Comparison of ENCODE assay signal across 26 mouse cellular contexts in genomic region chr8:70404212-70404611, GRCm38 (mm10). TPM values are rescaled to one million over a fixed set of nuclear protein-coding genes. Genes with fewer than 3 reads are reported as not detected.
DNase-seq lines count a peak whose midpoint lies in the region; ATAC-seq and TF ChIP-seq lines count a peak whose summit lies in the region.
"Had no signal": no experiment of that assay in that cellular context is flagged by ENCODE, and none has a peak within 500 bp of the region (broad histone marks: within the 10 kb centered on the region; RNA-seq: fewer than 3 reads in every experiment).

No protein-coding gene starts in this region.

- H3K4me3 ChIP-seq in forebrain, postnatal 0 days (ENCODE audit: low read depth, low read length) = no peak overlapping the region
- no peak overlapping the region for H3K4me3 ChIP-seq in forebrain, embryonic 11.5 days (ENCODE audit: low read depth, low read length)
- H3K4me3 ChIP-seq in layer of hippocampus, adult 2 months = no peak overlapping the region
- H3K4me3 ChIP-seq in midbrain, postnatal 0 days (ENCODE audit: low read depth, low read length) = no peak overlapping the region
- H3K4me3 ChIP-seq in midbrain, embryonic 16.5 days (ENCODE audit: low read depth, low read length) = no peak overlapping the region
- H3K4me3 ChIP-seq: embryonic facial prominence, embryonic 12.5 days; forebrain, embryonic 15.5 days; hindbrain, embryonic 12.5 days; intestine, embryonic 15.5 days; limb, embryonic 13.5 days; midbrain, embryonic 10.5 days; midbrain, embryonic 15.5 days; neural tube, embryonic 13.5 days had no signal

- no peak overlapping the region for H3K27ac ChIP-seq in forebrain, postnatal 0 days (ENCODE audit: low read depth, low read length)
- no peak overlapping the region for H3K27ac ChIP-seq in forebrain, embryonic 11.5 days (ENCODE audit: low read depth, low read length)
- H3K27ac ChIP-seq in layer of hippocampus, adult 2 months = no peak overlapping the region
- H3K27ac ChIP-seq in midbrain, postnatal 0 days (ENCODE audit: low read depth, low read length) = no peak overlapping the region
- H3K27ac ChIP-seq in midbrain, embryonic 16.5 days (ENCODE audit: low read length) = no peak overlapping the region
- H3K27ac ChIP-seq: embryonic facial prominence, embryonic 12.5 days; forebrain, embryonic 15.5 days; hindbrain, embryonic 12.5 days; hindbrain, postnatal 0 days; limb, embryonic 13.5 days; midbrain, embryonic 10.5 days; midbrain, embryonic 15.5 days; neural tube, embryonic 13.5 days had no signal

- H3K27me3 ChIP-seq in forebrain, postnatal 0 days (ENCODE audit: insufficient read depth, low read length) = no peaks in the 10 kb centered on the region
- no peaks in the 10 kb centered on the region for H3K27me3 ChIP-seq in forebrain, embryonic 11.5 days (ENCODE audit: control insufficient read depth, insufficient read depth, low read length)
- no peaks in the 10 kb centered on the region for H3K27me3 ChIP-seq in midbrain, postnatal 0 days (ENCODE audit: insufficient read depth, low read length)
- H3K27me3 ChIP-seq in midbrain, embryonic 16.5 days (ENCODE audit: control insufficient read depth, insufficient read depth, low read depth, low read length) = no peaks in the 10 kb centered on the region
- H3K27me3 ChIP-seq: embryonic facial prominence, embryonic 12.5 days; forebrain, embryonic 15.5 days; hindbrain, embryonic 12.5 days; intestine, embryonic 15.5 days; limb, embryonic 13.5 days; midbrain, embryonic 15.5 days; neural tube, embryonic 13.5 days had no signal

- 96% methylated on average over 3 of the region's 3 CpGs for WGBS in forebrain, postnatal 0 days
- 92% methylated on average over 3 of the region's 3 CpGs for WGBS in forebrain, embryonic 11.5 days
- WGBS in midbrain, postnatal 0 days = 94% methylated on average over 3 of the region's 3 CpGs
- 98% methylated on average over 3 of the region's 3 CpGs for WGBS in midbrain, embryonic 16.5 days

- no peaks in the 10 kb centered on the region for H3K9me3 ChIP-seq in forebrain, postnatal 0 days (ENCODE audit: low read length)
- no peaks in the 10 kb centered on the region for H3K9me3 ChIP-seq in forebrain, embryonic 11.5 days (ENCODE audit: control insufficient read depth, low read length)
- no peaks in the 10 kb centered on the region for H3K9me3 ChIP-seq in midbrain, postnatal 0 days (ENCODE audit: low read length)
- H3K9me3 ChIP-seq in midbrain, embryonic 16.5 days (replicated peaks; ENCODE audit: control insufficient read depth, low read length, poor library complexity, severe bottlenecking) = no peaks in the 10 kb centered on the region
- H3K9me3 ChIP-seq: embryonic facial prominence, embryonic 12.5 days; forebrain, embryonic 15.5 days; hindbrain, embryonic 12.5 days; intestine, embryonic 15.5 days; midbrain, embryonic 10.5 days; midbrain, embryonic 15.5 days; neural tube, embryonic 13.5 days had no signal

- no peaks in the 10 kb centered on the region for H3K4me1 ChIP-seq in forebrain, postnatal 0 days (ENCODE audit: insufficient read depth)
- peaks cover 5% of the 10 kb centered on the region for H3K4me1 ChIP-seq in forebrain, embryonic 11.5 days (replicated peaks; ENCODE audit: control insufficient read depth, insufficient read depth, low read length)
- H3K4me1 ChIP-seq in midbrain, postnatal 0 days (ENCODE audit: insufficient read depth, low read length) = peaks cover 5% of the 10 kb centered on the region; the same call in 1 of the 2 replicates
- peaks cover 13% of the 10 kb centered on the region for H3K4me1 ChIP-seq in midbrain, embryonic 16.5 days (ENCODE audit: control insufficient read depth, insufficient read depth, low read length)

- no peak for DNase-seq in forebrain, postnatal 0 days
- DNase-seq in forebrain, embryonic 11.5 days (ENCODE audit: low spot score) = no peak
- no peak for DNase-seq in layer of hippocampus, adult 2 months (ENCODE audit: low spot score in 2 of 2)
- DNase-seq in layer of hippocampus, adult 9-10 months (ENCODE audit: low spot score) = no peak
- DNase-seq in midbrain, postnatal 0 days (ENCODE audit: low spot score) = no peak
- no peak for DNase-seq in lung, postnatal 25 days (ENCODE audit: low spot score)
- DNase-seq: adrenal gland, postnatal 10 days; cerebellum, adult 11 months; cerebellum, adult 9-10 months; embryo, embryonic 11 days; gastrocnemius, postnatal 10 days; heart, postnatal 36 days; kidney, postnatal 25 days had no signal

- TF ChIP-seq CTCF in forebrain, postnatal 0 days (IDR thresholded peaks at IDR 0.05; ENCODE audit: low read depth) = 0 out of 2 replicates have a peak, but pooled peaks have one; percentile 15
- TF ChIP-seq CTCF in layer of hippocampus, adult 2 months (conservative IDR thresholded peaks at IDR 0.05) = peak; percentile 38; the same call in 1 of the 2 replicates
- peak; percentile 19; the same call in 1 of the 2 replicates for TF ChIP-seq CTCF in midbrain, postnatal 0 days (IDR thresholded peaks at IDR 0.05)

- no peak overlapping the region for H3K9ac ChIP-seq in forebrain, postnatal 0 days
- H3K9ac ChIP-seq in forebrain, embryonic 11.5 days (ENCODE audit: low read length) = no peak overlapping the region
- no peak overlapping the region for H3K9ac ChIP-seq in midbrain, postnatal 0 days (replicated peaks; ENCODE audit: low read length, poor library complexity, severe bottlenecking)
- no peak overlapping the region for H3K9ac ChIP-seq in midbrain, embryonic 16.5 days (ENCODE audit: low read depth, low read length)
- H3K9ac ChIP-seq: embryonic facial prominence, embryonic 12.5 days; forebrain, embryonic 15.5 days; hindbrain, embryonic 12.5 days; intestine, embryonic 15.5 days; limb, embryonic 13.5 days; midbrain, embryonic 15.5 days; neural tube, embryonic 13.5 days had no signal

- no peak for ATAC-seq in forebrain, postnatal 0 days
- ATAC-seq in forebrain, embryonic 11.5 days (replicated peaks; ENCODE audit: low FRiP score) = no peak
- no peak for ATAC-seq in midbrain, postnatal 0 days (ENCODE audit: low FRiP score)
- ATAC-seq in midbrain, embryonic 16.5 days = no peak
- no peak for ATAC-seq in CD4-positive, CD25-positive, alpha-beta regulatory T cell, adult 4 months
- ATAC-seq: forebrain, embryonic 15.5 days; hindbrain, postnatal 0 days; intestine, embryonic 15.5 days; midbrain, embryonic 15.5 days had no signal

- H3K4me2 ChIP-seq in forebrain, postnatal 0 days (ENCODE audit: low read depth) = no peak overlapping the region
- H3K4me2 ChIP-seq in forebrain, embryonic 11.5 days (ENCODE audit: low read depth, low read length, severe bottlenecking) = no peak overlapping the region
- no peak overlapping the region for H3K4me2 ChIP-seq in midbrain, postnatal 0 days (ENCODE audit: low read depth, low read length, poor library complexity, severe bottlenecking)
- no peak overlapping the region for H3K4me2 ChIP-seq in midbrain, embryonic 16.5 days (ENCODE audit: low read length)
- H3K4me2 ChIP-seq: embryonic facial prominence, embryonic 12.5 days; forebrain, embryonic 15.5 days; heart, embryonic 11.5 days; hindbrain, embryonic 12.5 days; intestine, embryonic 15.5 days; limb, embryonic 13.5 days; midbrain, embryonic 15.5 days; neural tube, embryonic 13.5 days had no signal

- peaks cover 16% of the 10 kb centered on the region for H3K36me3 ChIP-seq in forebrain, postnatal 0 days (ENCODE audit: insufficient read depth)
- H3K36me3 ChIP-seq in forebrain, embryonic 11.5 days (ENCODE audit: control insufficient read depth, insufficient read depth, low read length) = no peaks in the 10 kb centered on the region
- peaks cover 13% of the 10 kb centered on the region for H3K36me3 ChIP-seq in midbrain, postnatal 0 days (ENCODE audit: insufficient read depth, low read length)
- peaks cover 12% of the 10 kb centered on the region for H3K36me3 ChIP-seq in midbrain, embryonic 16.5 days (ENCODE audit: control insufficient read depth, insufficient read depth, low read length)

RNA-seq across cellular contexts. Expression of gene Comp, which starts 30.9 kb away (rescaled TPM):
- total RNA-seq in forebrain, postnatal 0 days (2014; rRNA removed) = 0.81 TPM in 1 of 2 replicates, not detected in the other
- 0.05 and 0.29 TPM in 2 replicates for polyA plus RNA-seq in forebrain, postnatal 0 days (2015; fragmentation: Nextera tagmentation; extraction: Ambion mirVana)
- polyA plus RNA-seq in forebrain, embryonic 11.5 days (2014; fragmentation: Nextera tagmentation; extraction: Ambion mirVana) = 0.56 TPM in 1 of 2 replicates, not detected in the other
- under 1 TPM; 0.29 to 0.56 TPM for total RNA-seq in layer of hippocampus, adult 2 months (2021)
- total RNA-seq in midbrain, postnatal 0 days (2014; rRNA removed) = 0.19 and 0.49 TPM in 2 replicates
- 0.38 and 0.77 TPM in 2 replicates for polyA plus RNA-seq in midbrain, postnatal 0 days (2015; fragmentation: Nextera tagmentation; extraction: Ambion mirVana)
- 0.36 and 0.47 TPM in 2 replicates for polyA plus RNA-seq in midbrain, embryonic 16.5 days (2015; fragmentation: Nextera tagmentation; extraction: Ambion mirVana)
- polyA plus RNA-seq in CD4-positive, CD25-positive, alpha-beta regulatory T cell, adult 4 months (2017; shearing (Covaris generic)) = under 1 TPM in 1 of 2 experiments, not detected in 1; 0.28 TPM
- total RNA-seq: granulocyte monocyte progenitor cell, adult 5-6 weeks had no signal

RNA-seq across cellular contexts. Expression of gene Crtc1, which starts 35.2 kb away (rescaled TPM):
- 41.2 and 51.7 TPM in 2 replicates for total RNA-seq in forebrain, postnatal 0 days (2014; rRNA removed)
- polyA plus RNA-seq in forebrain, postnatal 0 days (2015; fragmentation: Nextera tagmentation; extraction: Ambion mirVana) = 43.8 and 52.9 TPM in 2 replicates
- 16.3 and 18.1 TPM in 2 replicates for polyA plus RNA-seq in forebrain, embryonic 11.5 days (2014; fragmentation: Nextera tagmentation; extraction: Ambion mirVana)
- 100 to 1,000 TPM; 191 to 208 TPM for total RNA-seq in layer of hippocampus, adult 2 months (2021)
- total RNA-seq in midbrain, postnatal 0 days (2014; rRNA removed) = 56.3 and 57.4 TPM in 2 replicates
- polyA plus RNA-seq in midbrain, postnatal 0 days (2015; fragmentation: Nextera tagmentation; extraction: Ambion mirVana) = 46.5 and 47.8 TPM in 2 replicates
- 53.4 and 56.3 TPM in 2 replicates for polyA plus RNA-seq in midbrain, embryonic 16.5 days (2015; fragmentation: Nextera tagmentation; extraction: Ambion mirVana)
- polyA plus RNA-seq in CD4-positive, CD25-positive, alpha-beta regulatory T cell, adult 4 months (2017; shearing (Covaris generic)) = 1 to 10 TPM; 7.6 to 9.3 TPM

RNA-seq across cellular contexts. Expression of gene Upf1, which starts 51.1 kb away (rescaled TPM):
- 28.1 and 38.7 TPM in 2 replicates for total RNA-seq in forebrain, postnatal 0 days (2014; rRNA removed)
- polyA plus RNA-seq in forebrain, postnatal 0 days (2015; fragmentation: Nextera tagmentation; extraction: Ambion mirVana) = 7.1 and 9.0 TPM in 2 replicates
- polyA plus RNA-seq in forebrain, embryonic 11.5 days (2014; fragmentation: Nextera tagmentation; extraction: Ambion mirVana) = 25.6 and 25.8 TPM in 2 replicates
- total RNA-seq in layer of hippocampus, adult 2 months (2021) = 10 to 100 TPM; 67.7 to 68.7 TPM
- total RNA-seq in midbrain, postnatal 0 days (2014; rRNA removed) = 39.6 and 45.4 TPM in 2 replicates
- polyA plus RNA-seq in midbrain, postnatal 0 days (2015; fragmentation: Nextera tagmentation; extraction: Ambion mirVana) = 9.1 and 9.7 TPM in 2 replicates
- polyA plus RNA-seq in midbrain, embryonic 16.5 days (2015; fragmentation: Nextera tagmentation; extraction: Ambion mirVana) = 11.3 and 11.6 TPM in 2 replicates
- 10 to 100 TPM; 11.4 to 14.5 TPM for polyA plus RNA-seq in CD4-positive, CD25-positive, alpha-beta regulatory T cell, adult 4 months (2017; shearing (Covaris generic))
